Mouse (Mus musculus) megakaryocyte, embryonic 14.5 days (primary cell): Measurements from ENCODE around the gene Rassf7.

Source experiments
- FLI1 ChIP-seq: IDR thresholded peaks from 2 replicates; pipeline ENCODE4 v1.6.1; 2012; ENCODE audit warnings: low read length, inconsistent platforms, mixed read lengths
- GATA1 ChIP-seq: IDR thresholded peaks from 3 replicates; pipeline ENCODE4 v1.6.1; 2012; ENCODE audit warnings: mixed read lengths, low read length, inconsistent platforms, borderline replicate concordance

DNA sequence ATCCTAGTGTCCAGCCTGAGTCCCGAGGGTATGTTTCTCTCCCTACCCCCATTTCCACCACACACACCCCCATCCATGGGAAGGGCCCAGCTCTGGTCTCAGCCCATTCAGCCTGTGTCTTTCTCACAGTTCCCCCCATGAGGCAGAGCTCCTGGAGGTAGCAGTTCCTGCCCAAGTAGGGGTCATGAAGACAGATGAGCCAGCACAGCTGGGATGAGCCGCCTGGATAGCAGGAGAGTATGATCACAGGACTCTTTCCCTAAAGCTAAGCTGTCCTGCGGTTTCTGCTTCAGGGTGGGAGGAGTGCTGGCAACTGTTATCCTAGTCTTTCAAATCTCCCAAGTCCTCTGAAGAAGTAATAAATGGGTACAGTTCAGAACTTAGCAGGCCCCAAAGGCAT, 2.5 kb downstream of the Rassf7 start:
- TF ChIP-seq FLI1 = no peak
- no peak for TF ChIP-seq GATA1
